In the genomic region with DNA sequence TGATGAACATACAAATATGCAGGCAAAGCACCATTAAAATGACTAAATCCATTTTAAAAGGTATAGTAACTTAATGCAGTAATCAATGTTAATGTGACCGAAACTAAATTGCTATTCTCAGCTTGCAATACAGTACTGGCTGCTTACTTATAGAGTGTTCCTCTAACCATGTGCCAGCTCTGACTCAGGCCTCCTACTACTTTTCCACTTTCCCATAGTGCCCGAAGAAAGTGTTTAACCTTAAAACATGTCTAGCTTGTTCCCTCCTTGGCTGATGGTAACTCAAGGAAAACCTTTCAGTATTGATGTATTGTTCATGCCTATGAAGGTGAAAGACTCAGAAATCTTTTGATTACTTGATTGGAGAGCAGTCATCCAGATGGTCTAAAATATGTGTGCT, we compare ENCODE assay signal across 22 mouse cellular contexts.
"Had no signal": no experiment of that assay in that cellular context is flagged by ENCODE, and none has a peak within 500 bp of the region (broad histone marks: within the 10 kb centered on the region; RNA-seq: fewer than 3 reads in every experiment).

No protein-coding gene starts in this region.

- DNase-seq: heart, postnatal 10 days; heart, postnatal 14 days; heart, postnatal 36 days; heart, postnatal 4 days; kidney, adult 11 months; kidney, adult 18-20 months; kidney, adult 2 months; kidney, adult 8-10 months; kidney, adult 9 months; kidney, postnatal 10 days; kidney, postnatal 14 days; kidney, postnatal 25 days; kidney, postnatal 36 days; kidney, postnatal 4 days; layer of hippocampus, adult 9-11 months; layer of hippocampus, postnatal 36 days had no signal

- ATAC-seq: hindbrain, embryonic 16.5 days; hindbrain, postnatal 0 days; inflammation-experienced regulatory T-cells, adult 6 months; intestine, embryonic 15.5 days; intestine, embryonic 16.5 days; intestine, postnatal 0 days had no signal
